Mouse (Mus musculus): ENCODE data around the gene Col4a3. TPM values are rescaled to one million over a fixed set of nuclear protein-coding genes. Genes with fewer than 3 reads are reported as not detected.

Gene Col4a3
- total RNA-seq, 2 experiments from 2014 or later, result 1.6 to 2.6 TPM

DNA sequence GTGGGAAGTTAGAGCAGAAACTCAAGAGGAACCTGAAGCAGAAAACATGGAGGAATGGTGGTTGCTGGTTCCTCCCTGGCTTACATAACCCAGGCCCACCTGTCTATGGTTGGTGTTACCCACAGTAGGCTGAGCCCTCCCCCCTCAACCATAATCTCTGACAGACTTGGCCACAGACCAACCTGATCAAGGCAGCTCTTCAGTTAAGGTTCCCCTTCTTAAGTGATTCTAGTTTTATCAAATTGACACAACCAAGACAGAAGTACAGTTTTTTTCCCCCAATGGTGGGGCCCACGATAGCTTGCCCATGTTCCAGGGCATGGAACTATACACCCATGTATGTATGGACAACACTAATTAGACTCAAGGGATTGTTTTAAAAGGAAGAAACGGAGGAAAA, 100.1 kb downstream of the Col4a3 start:
- no peak for DNase-seq

DNA sequence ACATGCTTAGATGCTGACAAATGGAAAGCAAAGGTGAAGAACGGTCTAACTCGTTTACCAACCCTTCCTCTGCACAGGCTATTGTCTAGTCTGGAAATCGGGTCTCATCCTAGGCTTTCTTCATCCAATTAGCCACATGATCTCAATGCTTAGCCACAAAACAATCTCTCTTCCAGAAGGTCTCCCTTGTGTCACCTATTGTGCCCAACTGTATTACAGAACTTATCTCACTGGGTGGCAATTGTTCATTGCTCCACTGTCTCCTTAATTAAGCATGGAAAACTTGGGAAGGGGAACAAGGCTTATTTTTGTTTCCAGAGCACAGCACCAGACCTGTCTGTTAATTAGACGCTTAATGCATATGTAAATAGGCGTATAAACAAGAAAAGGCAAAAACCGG, 101.2 kb downstream of the Col4a3 start:
- DNase-seq, result no peak

DNA sequence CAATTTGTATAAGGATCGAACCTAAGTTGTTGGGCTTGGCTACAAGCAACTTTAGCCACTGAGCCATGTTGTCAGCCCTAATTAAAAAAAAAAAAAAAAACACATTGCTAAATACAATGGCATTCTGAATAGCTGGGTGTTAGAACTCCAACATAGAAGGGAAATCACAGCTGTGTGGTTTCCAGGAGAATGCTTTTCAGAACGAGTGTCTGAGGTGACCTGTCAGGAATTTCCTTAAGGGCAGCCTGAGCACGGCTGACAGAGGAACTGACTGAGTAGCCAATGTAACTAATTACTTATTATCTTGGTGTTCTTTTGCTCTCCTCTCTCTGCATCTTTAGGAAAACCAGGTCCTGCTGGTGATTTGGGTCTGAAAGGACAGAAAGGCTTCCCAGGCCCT, 109.2 kb downstream of the Col4a3 start:
- no peak for DNase-seq

DNA sequence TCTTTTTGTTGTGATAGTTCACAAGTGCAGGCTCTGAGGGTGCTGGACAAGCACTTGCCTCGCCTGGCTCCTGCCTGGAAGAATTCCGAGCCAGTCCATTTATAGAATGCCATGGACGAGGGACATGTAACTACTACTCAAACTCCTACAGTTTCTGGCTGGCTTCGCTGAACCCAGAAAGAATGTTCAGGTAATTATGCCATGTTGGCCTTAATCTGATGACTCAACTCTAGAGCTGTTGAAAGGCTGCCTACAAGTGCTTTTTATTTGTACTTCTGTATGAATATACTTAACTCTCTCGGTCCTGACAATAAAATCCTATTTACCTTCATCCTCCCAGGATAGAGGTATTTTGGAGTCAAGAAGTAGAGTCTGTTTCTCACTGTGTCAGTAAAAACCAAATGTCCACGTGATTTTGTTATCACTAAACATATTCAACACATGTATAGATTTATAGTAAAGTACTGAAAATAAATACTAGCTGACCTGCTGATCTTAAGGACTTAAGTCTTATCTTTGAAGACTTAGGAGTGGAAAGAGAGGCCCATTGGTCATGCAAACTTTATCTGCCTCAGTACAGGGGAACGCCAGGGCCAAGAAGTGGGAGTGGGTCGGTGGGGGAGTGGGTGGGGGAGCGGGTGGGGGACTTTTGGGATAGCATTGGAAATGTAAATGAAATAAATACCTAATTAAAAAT, 131.2 kb downstream of the Col4a3 start:
- DNase-seq, result no peak

DNA sequence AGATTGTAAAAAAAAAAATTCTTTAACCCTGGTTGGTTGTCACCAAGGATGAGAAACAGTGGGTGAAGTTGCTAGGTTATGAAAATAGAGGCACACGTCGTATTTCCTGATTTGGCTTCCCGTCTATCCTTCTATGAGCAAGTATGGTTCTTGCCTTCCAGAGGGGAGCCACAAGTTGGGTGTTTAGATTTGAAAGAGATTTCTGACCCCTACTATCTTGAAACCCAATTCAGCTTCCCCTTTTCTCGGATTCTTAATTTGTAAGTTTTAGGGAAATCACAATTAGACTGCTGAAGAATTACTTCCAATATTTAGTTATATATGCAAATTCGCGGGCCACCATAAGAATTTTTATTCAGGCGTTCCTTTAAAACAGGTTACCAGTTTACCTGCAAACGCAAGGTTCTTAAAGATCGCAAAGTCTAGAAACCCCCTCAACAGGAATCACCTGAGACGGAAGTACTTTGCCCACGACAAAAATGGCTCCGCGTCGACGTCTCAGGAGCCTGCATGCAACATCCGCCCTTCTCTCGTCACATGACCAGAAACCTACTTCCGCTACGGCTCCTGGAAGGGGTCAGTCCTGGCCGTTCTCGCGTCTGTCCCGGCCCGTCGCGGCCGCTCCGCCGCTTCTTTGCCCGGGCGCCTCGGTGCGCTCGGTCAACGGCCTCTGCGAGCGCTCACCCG, 137.8 kb downstream of the Col4a3 start, which contains the start of gene Mff:
TSS of gene Mff (plus strand) at position 552 of the 687 bp plus-strand sequence.
- DNase-seq, result peak; percentile 94

DNA sequence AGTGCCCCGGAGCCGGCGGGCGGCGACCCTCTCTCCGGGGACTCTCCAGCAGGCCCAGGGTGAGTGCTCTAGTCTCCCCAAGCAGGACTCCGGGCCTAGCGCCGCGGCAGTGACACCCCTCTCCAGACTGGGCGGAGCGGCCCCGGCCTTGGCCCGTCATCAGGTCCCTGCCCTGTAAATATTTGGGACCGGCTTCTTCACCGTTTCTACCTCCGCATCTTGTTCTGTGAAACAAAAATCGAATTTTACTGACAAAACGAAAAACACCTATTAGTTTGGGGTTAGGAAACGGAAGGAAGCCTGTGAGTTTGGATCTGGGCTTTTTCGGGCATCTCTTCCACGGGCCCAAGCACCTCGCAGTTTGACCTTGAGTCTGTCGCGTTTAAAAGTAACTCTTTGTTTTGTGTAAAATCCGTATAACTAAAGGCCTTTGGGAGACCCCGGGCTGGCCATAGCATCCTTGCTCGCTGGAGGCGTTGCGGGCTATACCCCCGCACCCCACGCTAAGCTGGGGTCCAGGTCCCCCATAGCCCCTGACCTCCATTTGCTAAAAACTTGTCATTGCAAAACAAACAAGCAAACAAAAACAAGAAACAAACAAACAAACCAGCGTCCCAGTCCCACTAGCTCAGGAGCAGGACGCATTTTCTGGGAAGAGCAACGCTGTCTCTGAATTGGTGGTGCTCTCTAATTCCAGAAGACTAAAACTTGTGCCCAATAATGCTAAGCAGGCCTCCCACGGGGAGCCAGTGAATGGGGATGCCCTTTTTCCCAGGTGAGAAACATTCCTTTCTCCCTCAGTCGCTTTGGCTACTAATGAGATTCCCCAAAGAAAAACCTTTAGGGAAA, 138.5 kb downstream of the Col4a3 start:
- no peak for DNase-seq

DNA sequence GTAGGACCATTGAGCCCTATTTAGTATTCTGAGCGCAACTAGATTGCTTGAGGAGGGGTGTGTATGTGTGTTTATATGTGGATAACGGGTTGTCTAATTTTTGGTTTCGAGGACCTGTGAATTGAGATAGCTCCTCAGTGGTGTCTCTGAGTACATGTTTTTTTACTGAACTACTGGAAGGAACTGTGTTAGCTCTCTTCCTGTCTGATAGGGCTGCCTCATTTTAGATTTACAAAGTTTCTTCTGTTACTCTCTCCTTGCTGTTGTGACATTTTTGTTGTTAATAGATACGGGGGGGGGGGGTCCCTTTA, 139.1 kb downstream of the Col4a3 start:
- no peak for DNase-seq

DNA sequence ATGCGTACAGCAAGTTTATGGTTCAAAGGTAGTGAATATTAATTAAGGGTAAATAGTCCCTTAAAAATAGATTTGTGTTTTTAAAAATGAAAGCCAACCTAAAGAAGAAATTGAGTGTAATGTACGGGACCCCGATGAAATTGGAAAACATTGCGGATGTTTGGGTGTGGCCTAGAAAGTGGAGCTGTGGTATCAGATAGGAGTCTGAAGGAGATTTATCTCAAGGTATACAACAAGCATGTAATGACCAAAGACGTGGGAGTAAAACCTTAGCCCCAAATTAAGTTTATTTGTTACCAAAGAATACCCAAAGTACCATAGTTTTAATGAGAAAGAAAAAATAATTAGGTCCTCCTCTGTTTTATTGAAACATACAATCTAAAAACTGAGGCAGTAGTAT, 139.8 kb downstream of the Col4a3 start:
- DNase-seq, result no peak

DNA sequence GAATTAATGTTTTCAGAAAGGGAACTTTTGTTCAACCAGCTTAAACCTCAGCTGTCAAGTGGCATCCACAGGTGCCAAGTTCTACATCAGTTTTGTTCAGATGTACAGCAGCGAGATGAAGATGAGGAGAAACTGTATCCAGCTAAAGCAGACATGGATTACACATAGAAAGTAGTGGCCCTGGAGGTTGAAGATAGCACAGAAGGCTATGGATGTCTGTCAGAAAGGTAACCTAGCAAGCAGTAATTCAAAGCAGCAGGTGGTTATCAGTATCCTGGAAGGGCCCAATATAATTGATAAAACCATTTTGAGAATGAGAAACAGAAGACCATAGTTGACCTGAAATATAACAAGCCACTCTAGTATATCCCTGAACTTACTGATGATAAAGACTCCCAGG, 146.6 kb downstream of the Col4a3 start:
- no peak for DNase-seq

DNA sequence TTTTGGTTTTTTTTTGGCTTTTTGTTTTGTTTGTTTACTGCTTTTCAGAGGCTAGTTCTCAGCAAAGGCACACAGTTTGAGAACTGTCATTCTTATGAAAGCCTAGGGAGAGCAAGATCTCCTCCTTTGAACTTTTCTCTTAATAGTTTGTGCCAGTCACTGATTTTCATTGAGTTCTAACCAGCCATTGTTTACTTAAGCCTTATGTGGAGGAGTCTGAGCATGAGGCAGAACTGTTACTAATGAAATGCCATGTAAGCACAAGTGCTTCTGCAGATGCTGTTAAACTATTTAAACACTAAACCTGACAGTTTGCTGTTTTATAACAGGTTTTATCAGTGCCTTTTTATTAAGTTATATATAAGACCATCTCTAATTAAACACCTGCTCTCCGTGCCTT, 151.3 kb downstream of the Col4a3 start:
- DNase-seq, result no peak

DNA sequence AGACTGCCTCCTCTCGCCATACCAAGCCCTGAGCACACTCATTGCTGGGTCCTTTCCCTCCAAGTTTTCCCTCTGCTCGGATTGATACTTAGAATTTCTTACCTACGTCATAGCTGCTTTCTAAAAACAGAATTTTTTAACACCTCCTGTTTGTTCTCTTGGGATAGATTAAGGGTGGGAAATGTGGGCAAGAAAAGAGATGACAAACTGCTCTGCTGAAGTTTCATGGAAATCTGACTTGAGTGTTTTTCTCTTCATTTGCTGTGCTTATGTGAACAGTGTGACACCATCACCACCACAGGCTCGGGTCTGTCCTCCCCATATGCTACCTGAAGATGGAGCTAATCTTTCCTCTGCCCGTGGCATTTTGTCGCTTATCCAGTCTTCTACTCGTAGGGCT, 154.8 kb downstream of the Col4a3 start:
- no peak for DNase-seq

DNA sequence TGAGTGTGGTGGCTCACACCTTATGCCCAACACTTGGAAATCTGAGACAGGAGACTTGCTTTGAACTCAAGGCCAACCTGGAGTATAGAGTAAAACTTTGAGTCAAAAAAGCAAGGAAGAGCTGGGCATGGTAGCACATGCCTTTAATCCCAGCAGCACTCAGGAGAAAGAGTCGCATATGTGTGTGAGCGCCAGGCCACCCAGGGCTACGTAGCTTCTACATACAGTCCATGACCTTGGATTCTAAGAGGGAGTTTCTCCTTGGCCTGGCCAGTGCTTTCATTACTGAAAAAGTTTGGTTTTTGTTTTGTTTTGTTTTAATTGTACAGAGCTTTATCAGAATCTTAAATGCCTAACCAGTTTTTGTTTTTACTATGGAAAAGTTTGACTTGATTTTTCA, 157.2 kb downstream of the Col4a3 start:
- DNase-seq, result no peak

DNA sequence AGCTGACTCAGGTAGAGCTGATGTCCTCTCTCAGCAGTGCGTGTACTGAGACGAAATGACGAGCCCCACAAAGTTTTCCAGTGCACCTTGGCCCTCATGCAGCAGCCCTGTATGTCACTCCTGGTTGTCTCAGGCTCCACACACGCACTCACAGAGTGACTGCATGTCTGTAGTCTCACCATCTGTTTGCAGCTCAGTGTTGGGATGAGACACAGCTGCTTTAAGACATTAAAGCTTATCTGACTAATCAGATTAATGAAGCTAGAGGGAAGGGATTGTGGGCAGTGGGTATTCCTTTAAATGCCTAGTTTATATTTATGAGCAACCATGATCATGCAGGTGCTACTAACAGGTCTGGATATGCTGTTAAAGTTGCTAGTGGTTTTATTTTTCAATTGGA, 159.7 kb downstream of the Col4a3 start:
- no peak for DNase-seq

DNA sequence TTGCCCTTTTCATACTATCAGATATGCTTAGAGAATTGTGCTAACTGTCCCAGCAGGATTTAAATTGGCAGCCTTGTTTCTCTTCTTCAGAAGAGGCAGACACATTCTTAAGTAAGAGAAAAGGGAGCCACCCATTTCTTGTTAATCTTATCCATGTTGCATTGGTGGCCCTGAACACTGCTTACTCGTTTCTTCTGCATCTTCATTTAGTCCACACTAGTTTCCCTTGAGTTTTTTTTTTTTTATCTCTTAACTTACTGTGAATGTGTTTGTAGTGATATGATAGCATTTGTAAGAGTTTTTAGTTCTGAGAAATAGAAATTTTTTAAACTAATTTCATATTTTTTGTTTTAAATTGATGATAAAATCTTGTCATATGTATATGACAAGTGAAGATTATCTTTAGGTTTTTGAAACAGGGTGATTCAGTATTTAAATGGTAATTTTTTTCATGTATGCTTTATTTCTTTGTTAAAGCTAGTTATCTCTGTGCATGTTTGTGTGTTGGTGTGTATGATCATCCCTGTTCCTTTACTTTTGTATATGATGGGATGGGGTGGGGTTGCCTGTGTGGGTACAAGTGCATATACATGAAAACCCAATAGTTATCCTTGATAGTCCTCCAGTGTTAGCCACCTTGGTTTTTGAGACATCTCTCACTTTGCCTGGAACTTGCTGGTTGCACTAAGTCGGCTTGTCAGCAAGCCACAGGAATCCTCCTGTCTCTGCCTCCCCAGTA, 161.2 kb downstream of the Col4a3 start:
- DNase-seq, result no peak

DNA sequence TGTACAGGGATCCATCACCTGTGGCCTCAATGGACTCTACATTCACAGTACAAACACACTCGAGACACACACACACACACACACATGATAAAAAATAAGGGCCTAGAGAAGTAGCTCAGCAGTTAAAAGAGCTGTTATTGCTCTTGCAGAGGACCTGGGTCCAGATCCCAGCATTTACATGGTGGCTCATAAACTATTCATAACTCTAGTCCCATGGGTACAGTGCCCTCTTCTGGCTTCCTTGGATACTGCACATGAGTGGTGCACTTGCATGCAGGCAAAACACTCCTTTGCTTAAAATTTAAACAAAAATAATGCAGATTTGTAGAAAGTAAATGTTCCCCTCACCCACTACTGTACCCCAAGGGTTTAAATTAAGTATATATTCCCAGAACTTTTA, 172.8 kb downstream of the Col4a3 start:
- DNase-seq, result no peak

DNA sequence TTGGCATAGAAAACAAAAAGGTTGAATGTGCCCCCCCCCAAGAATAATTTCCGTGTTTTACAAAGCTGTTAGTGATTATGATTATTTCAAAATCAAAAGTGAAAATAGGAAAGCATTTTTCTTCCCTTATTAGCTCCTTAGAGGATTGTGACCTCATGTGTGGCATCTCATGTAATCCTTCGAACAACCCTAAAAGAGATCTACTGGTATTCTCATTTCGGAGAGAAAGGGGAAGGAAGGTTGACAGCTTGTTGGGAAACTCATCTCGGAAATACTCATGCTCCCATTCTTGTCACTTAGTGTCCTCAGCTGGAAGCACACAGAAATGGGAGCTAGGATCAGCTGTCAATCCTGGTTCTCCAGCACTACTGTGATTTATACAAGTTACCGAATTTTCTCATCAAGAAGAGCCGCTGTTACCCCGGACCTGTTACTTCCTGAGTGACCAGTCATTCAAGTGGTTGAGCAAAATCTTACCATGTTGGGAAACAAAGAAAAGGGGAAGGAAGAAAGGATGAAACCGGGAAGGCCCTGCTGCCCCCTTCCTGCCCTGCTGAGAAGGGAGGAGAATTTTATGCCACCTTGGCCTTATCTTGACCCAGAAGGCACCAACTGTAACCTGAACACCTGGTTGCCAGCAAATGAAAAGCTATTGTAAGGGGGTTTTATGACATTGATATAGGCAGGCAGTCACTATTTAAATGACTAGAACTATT, 174.9 kb downstream of the Col4a3 start:
- DNase-seq, result no peak

DNA sequence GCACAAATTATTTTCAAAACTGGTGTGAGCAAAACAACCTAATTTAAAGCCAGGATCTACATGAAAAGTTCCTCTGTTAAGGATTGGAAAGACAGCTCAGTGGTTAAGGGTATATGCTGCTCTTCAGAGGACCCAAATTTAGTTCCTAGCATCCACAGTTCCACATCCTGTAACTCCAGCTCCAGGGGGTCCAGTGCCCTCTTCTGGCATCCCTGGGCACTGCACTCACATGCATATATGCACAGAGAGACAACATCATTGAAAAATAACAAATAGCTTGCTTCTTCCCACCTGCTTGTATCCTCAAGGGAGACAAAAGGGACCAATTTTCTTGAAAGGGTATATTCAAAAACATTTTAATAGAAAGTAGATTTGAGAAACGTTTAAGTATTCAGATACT, 175.6 kb downstream of the Col4a3 start:
- no peak for DNase-seq

DNA sequence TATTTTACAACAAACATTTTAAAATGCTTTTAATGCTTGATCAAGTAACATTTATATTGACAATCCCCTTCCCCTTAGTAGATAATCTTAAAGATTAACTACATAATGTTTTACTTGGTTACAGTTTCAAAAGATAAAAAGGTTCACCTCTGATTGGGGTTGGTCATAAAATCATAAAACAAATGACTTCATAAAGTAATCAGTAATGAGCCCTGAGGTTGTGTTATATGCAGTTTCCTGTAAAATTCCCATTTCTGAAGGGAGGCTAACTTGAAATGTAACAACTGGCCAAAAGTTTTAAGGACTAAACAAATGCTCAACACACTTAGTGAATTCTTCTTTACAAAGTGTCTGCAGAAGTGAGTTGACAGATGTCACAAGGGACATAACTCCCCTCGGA, 179.5 kb downstream of the Col4a3 start:
- DNase-seq, result no peak

DNA sequence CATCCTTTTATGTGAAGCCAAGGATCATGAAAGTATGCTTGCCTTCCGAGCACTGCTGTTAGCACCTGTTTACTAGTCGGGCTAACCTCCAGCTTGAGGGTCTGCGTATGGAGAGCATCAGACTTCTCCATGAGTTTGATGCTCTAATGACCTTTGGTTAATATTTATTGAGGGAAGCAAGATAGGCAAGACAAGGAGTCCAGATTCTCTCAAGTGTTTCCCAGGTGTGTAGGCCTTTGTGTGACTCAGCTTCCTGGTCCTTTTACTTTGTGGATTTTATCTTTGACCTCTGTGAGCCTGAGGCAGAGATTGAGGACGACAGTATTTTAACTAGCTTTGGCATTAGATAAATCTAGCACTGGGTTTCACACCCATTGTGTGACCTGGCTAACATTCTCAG, 179.9 kb downstream of the Col4a3 start:
- no peak for DNase-seq

DNA sequence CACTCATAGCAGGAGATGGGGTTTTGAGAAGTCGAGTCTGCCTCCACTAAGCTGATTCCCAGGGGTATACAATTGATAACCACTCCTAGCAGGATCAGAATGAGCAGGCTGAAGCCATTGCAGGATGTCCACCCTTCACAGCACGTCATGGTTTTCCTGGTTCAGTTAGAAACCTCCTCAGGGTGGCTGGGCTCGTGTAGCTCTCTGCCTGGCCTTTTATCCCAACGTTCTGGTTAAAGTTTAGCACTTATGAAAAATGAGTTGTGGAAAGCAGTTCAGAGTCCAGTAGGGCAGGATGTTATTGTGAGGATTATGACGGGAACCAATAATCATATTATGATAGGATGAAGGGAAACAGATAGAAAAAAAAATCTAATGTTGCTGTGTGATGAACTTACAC, 181.5 kb downstream of the Col4a3 start, which contains the start of gene Tm4sf20:
TSS of gene Tm4sf20 (minus strand) at position 193 of the 400 bp plus-strand sequence.
- no peak for DNase-seq

DNA sequence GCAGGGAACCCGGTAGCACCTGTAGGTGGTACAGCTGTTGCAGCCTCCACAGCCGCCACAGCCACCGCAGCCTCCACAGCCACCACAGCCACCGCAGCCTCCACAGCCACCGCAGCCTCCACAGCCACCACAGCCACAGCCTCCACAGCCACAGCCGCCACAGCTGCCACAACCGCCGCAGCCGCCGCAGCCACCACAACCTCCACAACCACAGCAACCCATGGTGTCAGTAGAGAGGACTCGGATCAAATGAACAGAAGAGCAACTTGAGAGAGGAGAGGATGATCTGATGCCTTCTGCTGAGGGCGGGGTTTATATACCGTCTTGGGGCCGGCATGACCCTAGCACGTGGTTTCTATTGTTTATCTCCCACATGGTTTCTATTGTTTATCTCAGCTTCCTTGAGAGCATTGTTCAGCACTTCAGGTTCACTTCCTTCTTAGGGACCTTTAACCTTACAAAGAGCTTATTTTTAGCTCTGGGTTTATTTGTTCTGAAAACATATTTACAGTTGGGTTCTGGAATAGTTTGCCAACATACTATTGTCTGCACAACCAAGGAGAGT, 184.4 kb downstream of the Col4a3 start, which contains the start of gene Gm47791:
TSS of gene Gm47791 (minus strand) at position 222 of the 565 bp plus-strand sequence.
- DNase-seq, result no peak

All from heart, postnatal 4 days (tissue).